Mouse (Mus musculus) midbrain, embryonic 12.5 days (tissue): ENCODE results near the gene Samd14. TPM values are rescaled to one million over a fixed set of nuclear protein-coding genes. Genes with fewer than 3 reads are reported as not detected.

Source experiments
- ATAC-seq: fragments of 200-750 bp; cut with Nextera tagmentation; 2 replicates; pipeline ENCODE4 v1.8.0; 2017; ENCODE audit warnings: low read depth, moderate TSS enrichment, moderate library complexity; ENCODE audit not compliant: low FRiP score
- H3K27ac ChIP-seq: fragments of 300-500 bp; sonication (generic); replicated peaks from 2 replicates; pipeline ENCODE4 v1.5.1; 2016; ENCODE audit warnings: mild to moderate bottlenecking
- H3K27me3 ChIP-seq: fragments of 300-500 bp; sonication (generic); 2 replicates; pipeline ENCODE4 v1.6.1; 2016; ENCODE audit warnings: mild to moderate bottlenecking
- H3K36me3 ChIP-seq: fragments of 300-500 bp; sonication (generic); 2 replicates; pipeline ENCODE4 v1.6.1; 2016
- H3K4me1 ChIP-seq: fragments of 300-500 bp; sonication (generic); 2 replicates; pipeline ENCODE4 v1.6.1; 2016
- H3K4me2 ChIP-seq: fragments of 300-500 bp; sonication (generic); replicated peaks from 2 replicates; pipeline ENCODE4 v1.6.1; 2016; ENCODE audit warnings: mild to moderate bottlenecking, moderate library complexity
- H3K4me3 ChIP-seq: fragments of 300-500 bp; sonication (generic); 2 replicates; pipeline ENCODE4 v1.5.1; 2016; ENCODE audit warnings: mild to moderate bottlenecking
- H3K9ac ChIP-seq: fragments of 300-500 bp; sonication (generic); replicated peaks from 2 replicates; pipeline ENCODE4 v1.6.1; 2016; ENCODE audit warnings: mild to moderate bottlenecking, moderate library complexity
- H3K9me3 ChIP-seq: fragments of 300-500 bp; sonication (generic); 2 replicates; pipeline ENCODE4 v1.6.1; 2016; ENCODE audit warnings: mild to moderate bottlenecking
- WGBS: fragments of 180-500 bp; shearing (Covaris S2); methylation state at CpG from one replicate; pipeline ENCODE4 v1.1.7; 2016; 5-methylcytosine and 5-hydroxymethylcytosine counted together
- polyA plus RNA-seq: library from polyadenylated mRNA; unstranded; fragments of >200 nt; fragmentation: Nextera tagmentation; extraction: Ambion mirVana; gene quantifications from 2 replicates; pipeline ENCODE4 v1.2.1, GENCODE M21; 2016

The Samd14 gene
- polyA plus RNA-seq, 1 experiment from 2014 or later, result 93.5 TPM

GRCm38 (mm10) chr11:95041139-95041609 lies 31.5 kb downstream of the Samd14 start, which contains the start of gene Pdk2:
TSS of gene Pdk2 (minus strand) at chr11:95041354.
- Histone ChIP-seq H3K9me3 (no peaks in the 10 kb centered on the region), H3K4me2 (peak within 1 kb of the TSS; percentile 96), H3K4me1 (peaks cover 16% of the 10 kb centered on the region), H3K36me3 (no peaks in the 10 kb centered on the region), H3K9ac (peak within 1 kb of the TSS; percentile 76), H3K4me3 (peak within 1 kb of the TSS; percentile 61), H3K27me3 (peaks cover 21% of the 10 kb centered on the region), H3K27ac (0 out of 2 replicates have a peak within 1 kb of the TSS, but pooled peaks have one; percentile 27)
- under 1% methylated on average over 41 of the region's 41 CpGs for WGBS
- peak; percentile 97 for ATAC-seq

- Histone ChIP-seq H3K27ac (0 out of 2 replicates have a peak overlapping the region, but pooled peaks have one; percentile 1), H3K4me2 (peak overlapping the region; percentile 96), H3K9ac (peak overlapping the region; percentile 34), H3K9me3 (no peaks in the 10 kb centered on the region), H3K36me3 (no peaks in the 10 kb centered on the region), H3K4me3 (peak overlapping the region; percentile 61), H3K27me3 (peaks cover 27% of the 10 kb centered on the region), H3K4me1 (peaks cover 16% of the 10 kb centered on the region)
- under 1% methylated on average over 11 of the region's 11 CpGs for WGBS
- peak; percentile 3; the same call in 1 of the 2 replicates for ATAC-seq
These were observed 32.4 kb downstream of the Samd14 start for GRCm38 (mm10) chr11:95042096-95042495.

GRCm38 (mm10) chr11:95043060-95043459 lies 33.4 kb downstream of the Samd14 start:
- Histone ChIP-seq H3K27ac (no peak overlapping the region), H3K36me3 (no peaks in the 10 kb centered on the region), H3K9me3 (no peaks in the 10 kb centered on the region), H3K4me2 (no peak overlapping the region), H3K4me3 (no peak overlapping the region), H3K9ac (no peak overlapping the region), H3K4me1 (peaks cover 16% of the 10 kb centered on the region), H3K27me3 (peaks cover 27% of the 10 kb centered on the region)
- 88% methylated on average over 4 of the region's 4 CpGs for WGBS
- no peak for ATAC-seq

GRCm38 (mm10) chr11:95043608-95044007 lies 33.9 kb downstream of the Samd14 start:
- no peak overlapping the region for H3K4me2 ChIP-seq
- H3K9me3 ChIP-seq, result no peaks in the 10 kb centered on the region
- ATAC-seq, result no peak
- H3K4me1 ChIP-seq, result peaks cover 16% of the 10 kb centered on the region
- H3K27ac ChIP-seq, result no peak overlapping the region
- no peak overlapping the region for H3K9ac ChIP-seq
- 52% methylated on average over 7 of the region's 7 CpGs for WGBS
- H3K4me3 ChIP-seq, result no peak overlapping the region
- H3K27me3 ChIP-seq, result peaks cover 27% of the 10 kb centered on the region
- H3K36me3 ChIP-seq, result no peaks in the 10 kb centered on the region

GRCm38 (mm10) chr11:95044185-95044870 lies 34.6 kb downstream of the Samd14 start:
- Histone ChIP-seq H3K27ac (no peak overlapping the region), H3K4me3 (no peak overlapping the region), H3K9me3 (no peaks in the 10 kb centered on the region), H3K27me3 (peaks cover 27% of the 10 kb centered on the region), H3K9ac (no peak overlapping the region), H3K4me2 (no peak overlapping the region), H3K36me3 (no peaks in the 10 kb centered on the region), H3K4me1 (peaks cover 16% of the 10 kb centered on the region)
- no peak for ATAC-seq
- 50% methylated on average over 13 of the region's 13 CpGs for WGBS

- H3K27me3 ChIP-seq, result peaks cover 15% of the 10 kb centered on the region; the same call in 1 of the 2 replicates
- H3K4me2 ChIP-seq, result no peak overlapping the region
- no peak overlapping the region for H3K9ac ChIP-seq
- peaks cover under 1% of the 10 kb centered on the region; the same call in 1 of the 2 replicates for H3K4me1 ChIP-seq
- H3K9me3 ChIP-seq, result no peaks in the 10 kb centered on the region
- WGBS, result 59% methylated on average over 9 of the region's 9 CpGs
- no peak overlapping the region for H3K4me3 ChIP-seq
- H3K27ac ChIP-seq, result no peak overlapping the region
- no peaks in the 10 kb centered on the region for H3K36me3 ChIP-seq
- peak; percentile 54; the same call in 1 of the 2 replicates for ATAC-seq
These were observed 37.5 kb downstream of the Samd14 start for GRCm38 (mm10) chr11:95046980-95047680.

- ATAC-seq, result no peak
- Histone ChIP-seq H3K9me3 (no peaks in the 10 kb centered on the region), H3K4me1 (peaks cover 5% of the 10 kb centered on the region; the same call in 1 of the 2 replicates), H3K27ac (no peak overlapping the region), H3K4me3 (no peak overlapping the region), H3K9ac (no peak overlapping the region), H3K36me3 (no peaks in the 10 kb centered on the region), H3K4me2 (no peak overlapping the region), H3K27me3 (peaks cover 23% of the 10 kb centered on the region)
- 76% methylated on average over 9 of the region's 9 CpGs for WGBS
These were observed 43.4 kb downstream of the Samd14 start for GRCm38 (mm10) chr11:95053062-95053461.

GRCm38 (mm10) chr11:95056768-95057501 lies 47.3 kb downstream of the Samd14 start:
- no peak for ATAC-seq
- peaks cover 27% of the 10 kb centered on the region for H3K27me3 ChIP-seq
- no peak overlapping the region for H3K27ac ChIP-seq
- H3K36me3 ChIP-seq, result no peaks in the 10 kb centered on the region
- no peaks in the 10 kb centered on the region for H3K9me3 ChIP-seq
- peak overlapping the region; percentile 34 for H3K4me2 ChIP-seq
- H3K9ac ChIP-seq, result no peak overlapping the region
- no peak overlapping the region for H3K4me3 ChIP-seq
- 17% methylated on average over 19 of the region's 19 CpGs for WGBS
- H3K4me1 ChIP-seq, result peaks cover 5% of the 10 kb centered on the region; the same call in 1 of the 2 replicates

- H3K4me1 ChIP-seq, result no peaks in the 10 kb centered on the region
- H3K27ac ChIP-seq, result no peak overlapping the region
- WGBS, result 86% methylated on average over 10 of the region's 10 CpGs
- H3K9me3 ChIP-seq, result no peaks in the 10 kb centered on the region
- H3K4me3 ChIP-seq, result no peak overlapping the region
- ATAC-seq, result no peak
- no peak overlapping the region for H3K9ac ChIP-seq
- peaks cover 16% of the 10 kb centered on the region for H3K27me3 ChIP-seq
- H3K36me3 ChIP-seq, result no peaks in the 10 kb centered on the region
- no peak overlapping the region for H3K4me2 ChIP-seq
These were observed 59.7 kb downstream of the Samd14 start for GRCm38 (mm10) chr11:95069226-95069957.

GRCm38 (mm10) chr11:95070140-95071107 lies 60.7 kb downstream of the Samd14 start:
- no peak for ATAC-seq
- Histone ChIP-seq H3K9ac (no peak overlapping the region), H3K27me3 (peaks cover 27% of the 10 kb centered on the region), H3K27ac (no peak overlapping the region), H3K9me3 (no peaks in the 10 kb centered on the region), H3K4me2 (no peak overlapping the region), H3K4me3 (no peak overlapping the region), H3K4me1 (peaks cover 2% of the 10 kb centered on the region; the same call in 1 of the 2 replicates), H3K36me3 (no peaks in the 10 kb centered on the region)
- WGBS, result 73% methylated on average over 8 of the region's 8 CpGs
